Mouse (Mus musculus) urinary bladder, postnatal 10 days (tissue): ENCODE measurements around the gene Elf1.
"Not testable (repeated sequence)": the region's sequence is repeated elsewhere in the genome, so short reads cannot be mapped to it uniquely, and the experiment has no call there.

Experiments
- DNase-seq: peaks from one replicate; pipeline ENCODE4 v3.0.0; 2022; ENCODE audit warnings: low spot score

Gene Elf1

GRCm38 (mm10) chr14:79521471-79522117, 40.6 kb downstream of the Elf1 start:
- no peak for DNase-seq

GRCm38 (mm10) chr14:79522387-79522786, 41.4 kb downstream of the Elf1 start:
- no peak for DNase-seq

GRCm38 (mm10) chr14:79526106-79526505, 45.1 kb downstream of the Elf1 start:
- DNase-seq: not testable (repeated sequence)

- DNase-seq: no peak
These were observed 46.7 kb downstream of the Elf1 start for GRCm38 (mm10) chr14:79527704-79528103.

GRCm38 (mm10) chr14:79529581-79530554, 48.9 kb downstream of the Elf1 start:
- DNase-seq: no peak

GRCm38 (mm10) chr14:79530761-79531160, 49.8 kb downstream of the Elf1 start:
- no peak for DNase-seq

GRCm38 (mm10) chr14:79532036-79532776, 51.2 kb downstream of the Elf1 start:
- no peak for DNase-seq

GRCm38 (mm10) chr14:79533350-79533749, 52.4 kb downstream of the Elf1 start:
- no peak for DNase-seq

GRCm38 (mm10) chr14:79534206-79534605, 53.2 kb downstream of the Elf1 start:
- DNase-seq: no peak

GRCm38 (mm10) chr14:79534656-79535055, 53.7 kb downstream of the Elf1 start:
- not testable (repeated sequence) for DNase-seq

- no peak for DNase-seq
These were observed 54.3 kb downstream of the Elf1 start for GRCm38 (mm10) chr14:79535318-79535717.

- no peak for DNase-seq
These were observed 55.0 kb downstream of the Elf1 start for GRCm38 (mm10) chr14:79536011-79536410.

GRCm38 (mm10) chr14:79536837-79537236, 55.8 kb downstream of the Elf1 start:
- DNase-seq: no peak

- DNase-seq: no peak
These were observed 56.5 kb downstream of the Elf1 start for GRCm38 (mm10) chr14:79537463-79537862.

- DNase-seq: no peak
These were observed 56.9 kb downstream of the Elf1 start for GRCm38 (mm10) chr14:79537921-79538320.

GRCm38 (mm10) chr14:79541606-79542005, 60.6 kb downstream of the Elf1 start:
- no peak for DNase-seq

- no peak for DNase-seq
These were observed 68.3 kb downstream of the Elf1 start for GRCm38 (mm10) chr14:79549343-79549742.

- DNase-seq: no peak
These were observed 70.9 kb downstream of the Elf1 start for GRCm38 (mm10) chr14:79551929-79552328.

GRCm38 (mm10) chr14:79552854-79553253, 71.9 kb downstream of the Elf1 start:
- no peak for DNase-seq

- no peak for DNase-seq
These were observed 76.8 kb downstream of the Elf1 start for GRCm38 (mm10) chr14:79557796-79558195.

GRCm38 (mm10) chr14:79562745-79563144, 81.8 kb downstream of the Elf1 start:
- DNase-seq: no peak

GRCm38 (mm10) chr14:79564784-79565183, 83.8 kb downstream of the Elf1 start:
- DNase-seq: no peak
